Mouse (Mus musculus): ENCODE data around the gene Mbnl1. TPM values are rescaled to one million over a fixed set of nuclear protein-coding genes. Genes with fewer than 3 reads are reported as not detected.

The Mbnl1 gene
- total and polyA plus RNA-seq, 2 experiments from 2014 or later: 70.8 to 94.9 TPM

DNA sequence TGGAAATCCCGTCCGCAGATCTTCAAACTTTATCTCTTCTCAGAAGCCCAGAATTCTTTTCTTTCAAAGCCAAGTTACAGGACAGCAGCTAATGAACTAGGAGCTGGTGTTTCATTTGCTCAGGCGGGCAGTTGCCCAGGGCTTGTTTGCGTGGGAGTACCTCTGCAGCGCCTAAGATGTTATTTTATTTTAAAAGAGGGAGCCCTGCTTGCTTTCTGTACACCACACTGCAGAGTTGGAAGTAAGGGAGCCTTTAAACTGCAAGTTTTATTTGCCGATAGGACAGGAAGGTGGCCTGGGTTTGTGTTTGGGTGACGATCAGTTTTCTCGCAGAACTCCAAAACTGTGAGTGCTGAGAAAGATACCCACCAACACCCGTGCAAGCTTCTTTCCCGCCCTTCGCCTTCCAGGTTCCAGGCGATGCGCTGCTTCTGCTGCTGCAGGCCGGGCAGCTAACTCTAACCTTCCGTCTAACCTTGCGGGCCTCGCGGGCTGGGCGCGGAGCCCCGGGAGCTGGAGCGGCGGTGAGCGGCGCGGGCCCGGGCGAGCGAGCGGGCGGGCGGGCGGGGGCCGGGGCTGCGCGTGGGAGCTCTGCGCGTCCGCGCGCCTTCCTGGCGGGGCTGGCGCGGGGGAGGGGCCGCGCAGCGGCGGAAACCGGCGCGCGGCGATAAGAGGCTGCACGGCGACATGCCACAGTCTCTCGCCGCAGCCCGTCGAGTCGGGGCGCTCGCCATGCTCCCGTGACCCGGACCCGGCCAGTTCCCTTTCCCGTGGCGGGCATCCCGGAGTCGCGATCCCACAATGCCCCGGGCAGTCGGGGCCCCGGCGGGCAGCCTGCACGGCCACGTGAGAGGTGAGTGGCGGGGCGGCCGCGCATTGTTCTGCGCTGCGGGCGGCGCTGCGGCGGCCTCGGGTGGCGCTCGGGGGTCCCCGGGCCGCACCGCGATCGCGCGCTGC, 28.2 kb downstream of the Mbnl1 start:
- H3K9ac ChIP-seq (replicated peaks; ENCODE audit: low read depth, low read length): peak overlapping the region; percentile 98
- H3K4me2 ChIP-seq (ENCODE audit: low read depth, low read length): peak overlapping the region; percentile 69
- ATAC-seq (ENCODE audit: insufficient read depth, low read depth) (peak; percentile 83), DNase-seq (ENCODE audit: low spot score) (peak; percentile 60)
- peaks cover 39% of the 10 kb centered on the region for H3K4me1 ChIP-seq (ENCODE audit: control insufficient read depth, insufficient read depth)
- no peaks in the 10 kb centered on the region for H3K9me3 ChIP-seq (replicated peaks; ENCODE audit: control insufficient read depth, low read length)
- no peak for TF ChIP-seq EP300 (IDR thresholded peaks at IDR 0.05; ENCODE audit: low read depth)
- no peak for TF ChIP-seq CTCF (IDR thresholded peaks at IDR 0.05; ENCODE audit: low read depth)
- no peaks in the 10 kb centered on the region for H3K27me3 ChIP-seq (ENCODE audit: control insufficient read depth, insufficient read depth, low read length)
- under 1% methylated on average over 89 of the region's 96 CpGs for WGBS
- H3K27ac ChIP-seq (ENCODE audit: low read depth): peak overlapping the region; percentile 100
- H3K36me3 ChIP-seq (replicated peaks; ENCODE audit: control insufficient read depth, insufficient read depth, low read length): no peaks in the 10 kb centered on the region
- peak overlapping the region; percentile 93 for H3K4me3 ChIP-seq (ENCODE audit: low read depth, low read length)

DNA sequence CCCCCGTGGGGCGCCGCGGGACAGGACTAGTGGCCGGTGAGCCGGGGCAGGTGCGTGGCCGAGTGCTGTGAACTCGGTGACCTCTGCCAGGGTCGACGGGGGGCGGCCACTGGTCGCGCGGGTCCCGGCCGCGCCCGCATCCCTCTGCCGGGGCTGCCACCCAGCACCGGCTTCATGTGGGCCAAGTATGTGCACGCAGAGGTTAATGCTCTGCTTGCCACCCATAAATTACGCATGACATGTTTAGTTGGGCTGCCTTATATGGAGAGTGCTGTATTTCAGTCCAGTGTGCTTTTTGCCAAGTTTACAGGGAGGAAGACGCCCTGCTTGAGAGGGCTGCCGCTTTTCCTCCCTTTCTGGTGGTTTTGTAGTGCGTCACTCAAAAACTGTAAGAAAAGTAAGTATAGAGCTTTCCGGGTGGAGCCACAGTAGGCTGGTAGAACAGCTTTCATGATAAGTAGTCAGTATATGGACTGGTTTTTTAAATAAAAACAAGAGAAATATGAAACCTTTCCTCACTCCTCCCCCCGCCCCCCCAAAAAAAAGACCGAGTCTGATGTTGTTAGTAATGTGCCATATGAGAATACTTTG, 29.0 kb downstream of the Mbnl1 start:
- DNase-seq (ENCODE audit: low spot score) (peak; percentile 91), ATAC-seq (ENCODE audit: insufficient read depth, low read depth) (peak; percentile 83)
- H3K27ac ChIP-seq (ENCODE audit: low read depth): peak overlapping the region; percentile 100
- H3K9me3 ChIP-seq (replicated peaks; ENCODE audit: control insufficient read depth, low read length): no peaks in the 10 kb centered on the region
- peak overlapping the region; percentile 98 for H3K9ac ChIP-seq (replicated peaks; ENCODE audit: low read depth, low read length)
- H3K4me2 ChIP-seq (ENCODE audit: low read depth, low read length): peak overlapping the region; percentile 69
- no peaks in the 10 kb centered on the region for H3K36me3 ChIP-seq (replicated peaks; ENCODE audit: control insufficient read depth, insufficient read depth, low read length)
- TF ChIP-seq CTCF (IDR thresholded peaks at IDR 0.05; ENCODE audit: low read depth) (no peak), EP300 (IDR thresholded peaks at IDR 0.05; ENCODE audit: low read depth) (0 out of 2 replicates have a peak, but pooled peaks have one; percentile 13)
- H3K27me3 ChIP-seq (ENCODE audit: control insufficient read depth, insufficient read depth, low read length): no peaks in the 10 kb centered on the region
- H3K4me1 ChIP-seq (ENCODE audit: control insufficient read depth, insufficient read depth): peaks cover 47% of the 10 kb centered on the region
- H3K4me3 ChIP-seq (ENCODE audit: low read depth, low read length): peak overlapping the region; percentile 93
- WGBS: under 1% methylated on average over 29 of the region's 29 CpGs

DNA sequence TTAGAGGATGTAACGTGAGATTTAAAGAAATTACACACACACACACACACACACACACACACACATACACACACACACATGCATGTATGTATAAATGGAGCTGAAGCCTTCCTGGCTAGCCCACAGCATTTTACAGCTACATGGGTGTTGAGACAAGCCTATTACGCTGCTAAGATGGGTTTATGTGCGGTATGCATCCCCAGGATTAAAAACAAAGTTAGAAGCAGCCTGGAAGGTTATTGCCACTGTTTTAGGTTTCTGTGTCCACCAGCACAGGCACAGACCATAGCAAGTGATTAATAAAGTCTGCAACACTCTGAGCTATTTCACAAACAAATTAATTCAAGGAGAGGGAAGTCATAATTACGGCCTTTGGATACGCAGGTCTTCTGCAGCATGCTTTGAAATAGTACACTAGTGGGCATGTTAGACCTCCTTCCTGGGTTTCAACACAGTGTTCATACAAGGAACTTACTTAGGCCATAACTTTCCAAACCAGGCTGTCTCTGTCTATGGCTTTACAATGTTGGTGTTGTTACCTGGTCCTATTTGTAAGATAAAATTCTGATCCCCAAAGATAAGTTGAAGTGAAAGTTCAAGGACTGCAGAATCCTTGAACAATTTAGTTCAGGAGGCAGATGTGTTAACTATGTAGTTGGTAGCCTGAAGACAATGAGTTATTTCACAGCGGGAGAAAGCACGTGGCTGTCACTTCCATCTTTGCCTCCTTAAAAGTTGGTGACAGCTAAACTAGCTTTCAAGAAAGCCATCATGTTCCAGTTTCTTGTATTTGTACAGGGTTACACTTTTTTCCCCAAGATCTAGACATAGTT, 29.7 kb downstream of the Mbnl1 start:
- H3K4me1 ChIP-seq (ENCODE audit: control insufficient read depth, insufficient read depth): peaks cover 50% of the 10 kb centered on the region
- peak overlapping the region; percentile 69 for H3K4me2 ChIP-seq (ENCODE audit: low read depth, low read length)
- H3K27ac ChIP-seq (ENCODE audit: low read depth): peak overlapping the region; percentile 100
- TF ChIP-seq EP300 (IDR thresholded peaks at IDR 0.05; ENCODE audit: low read depth): 0 out of 2 replicates have a peak, but pooled peaks have one; percentile 8
- no peak for TF ChIP-seq CTCF (IDR thresholded peaks at IDR 0.05; ENCODE audit: low read depth)
- no peak for DNase-seq (ENCODE audit: low spot score)
- no peaks in the 10 kb centered on the region for H3K27me3 ChIP-seq (ENCODE audit: control insufficient read depth, insufficient read depth, low read length)
- H3K9ac ChIP-seq (replicated peaks; ENCODE audit: low read depth, low read length): peak overlapping the region; percentile 98
- peak overlapping the region; percentile 93 for H3K4me3 ChIP-seq (ENCODE audit: low read depth, low read length)
- no peaks in the 10 kb centered on the region for H3K36me3 ChIP-seq (replicated peaks; ENCODE audit: control insufficient read depth, insufficient read depth, low read length)
- H3K9me3 ChIP-seq (replicated peaks; ENCODE audit: control insufficient read depth, low read length): no peaks in the 10 kb centered on the region
- 3% methylated on average over 7 of the region's 7 CpGs for WGBS
- no peak for ATAC-seq (ENCODE audit: insufficient read depth, low read depth)

DNA sequence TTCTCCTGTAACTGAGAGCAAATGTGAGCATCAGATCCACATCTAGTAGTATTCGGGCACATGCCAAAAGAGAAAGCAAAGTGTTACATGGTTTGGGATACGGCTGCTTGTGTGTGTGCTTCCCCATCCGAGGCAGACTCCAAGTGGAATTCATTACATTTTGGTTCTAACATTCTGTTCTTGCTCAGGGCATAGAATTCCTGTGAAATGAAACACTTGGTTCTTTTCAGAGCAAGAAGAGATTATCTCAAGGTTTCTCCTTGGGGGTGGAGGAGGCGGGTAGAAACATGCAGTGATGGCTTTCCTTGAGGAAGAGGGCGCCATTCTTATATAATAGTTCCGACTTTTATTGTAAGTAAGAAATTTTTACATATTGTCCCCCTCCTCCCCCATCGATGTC, 30.6 kb downstream of the Mbnl1 start:
- no peak for DNase-seq (ENCODE audit: low spot score)
- TF ChIP-seq CTCF (IDR thresholded peaks at IDR 0.05; ENCODE audit: low read depth) (no peak), EP300 (IDR thresholded peaks at IDR 0.05; ENCODE audit: low read depth) (no peak)

More for the DNA sequence above, 30.6 kb downstream of the Mbnl1 start:
- 29% methylated on average over 7 of the region's 7 CpGs for WGBS
- no peaks in the 10 kb centered on the region for H3K27me3 ChIP-seq (ENCODE audit: control insufficient read depth, insufficient read depth, low read length)
- peak overlapping the region; percentile 100 for H3K27ac ChIP-seq (ENCODE audit: low read depth)
- no peak for ATAC-seq (ENCODE audit: insufficient read depth, low read depth)
- H3K4me1 ChIP-seq (ENCODE audit: control insufficient read depth, insufficient read depth): peaks cover 53% of the 10 kb centered on the region
- H3K4me3 ChIP-seq (ENCODE audit: low read depth, low read length): peak overlapping the region; percentile 93
- H3K9me3 ChIP-seq (replicated peaks; ENCODE audit: control insufficient read depth, low read length): no peaks in the 10 kb centered on the region
- H3K9ac ChIP-seq (replicated peaks; ENCODE audit: low read depth, low read length): peak overlapping the region; percentile 98
- peak overlapping the region; percentile 69 for H3K4me2 ChIP-seq (ENCODE audit: low read depth, low read length)
- H3K36me3 ChIP-seq (replicated peaks; ENCODE audit: control insufficient read depth, insufficient read depth, low read length): no peaks in the 10 kb centered on the region

Measured in heart, postnatal 0 days (tissue).